Mouse (Mus musculus) hindbrain, embryonic 11.5 days (tissue): Measurements from ENCODE around the gene Gpr107. TPM values are rescaled to one million over a fixed set of nuclear protein-coding genes. Genes with fewer than 3 reads are reported as not detected.

Source experiments
- ATAC-seq: fragments of 200-750 bp; cut with Nextera tagmentation; 2 replicates; pipeline ENCODE4 v1.8.0; 2017; ENCODE audit warnings: mild to moderate bottlenecking, moderate TSS enrichment, moderate library complexity; ENCODE audit not compliant: low FRiP score
- DNase-seq: peaks from one replicate; pipeline ENCODE4 v3.0.0-alpha.2; 2015; ENCODE audit warnings: low spot score
- H3K27ac ChIP-seq: fragments of 300-500 bp; sonication (generic); 2 replicates; pipeline ENCODE4 v1.5.1; 2014; ENCODE audit warnings: mild to moderate bottlenecking, low read depth, low read length
- H3K27me3 ChIP-seq: fragments of 300-500 bp; sonication (generic); 2 replicates; pipeline ENCODE4 v1.6.1; 2014; ENCODE audit warnings: mild to moderate bottlenecking, low read length, moderate library complexity, mixed read lengths; ENCODE audit not compliant: control insufficient read depth, insufficient read depth
- H3K36me3 ChIP-seq: fragments of 300-500 bp; sonication (generic); 2 replicates; pipeline ENCODE4 v1.6.1; 2014; ENCODE audit warnings: mild to moderate bottlenecking, low read length, moderate library complexity, mixed read lengths; ENCODE audit not compliant: control insufficient read depth, insufficient read depth
- H3K4me1 ChIP-seq: fragments of 300-500 bp; sonication (generic); replicated peaks from 2 replicates; pipeline ENCODE4 v1.6.1; 2014; ENCODE audit warnings: low read length, mixed read lengths; ENCODE audit not compliant: control insufficient read depth, insufficient read depth
- H3K4me2 ChIP-seq: fragments of 300-500 bp; sonication (generic); replicated peaks from 2 replicates; pipeline ENCODE4 v1.6.1; 2014; ENCODE audit warnings: mild to moderate bottlenecking, low read depth, low read length
- H3K4me3 ChIP-seq: fragments of 300-500 bp; sonication (generic); 2 replicates; pipeline ENCODE4 v1.5.1; 2014; ENCODE audit warnings: low read depth, low read length
- H3K9ac ChIP-seq: fragments of 300-500 bp; sonication (generic); 2 replicates; pipeline ENCODE4 v1.6.1; 2014; ENCODE audit warnings: low read depth, low read length
- H3K9me3 ChIP-seq: fragments of 300-500 bp; sonication (generic); 2 replicates; pipeline ENCODE4 v1.6.1; 2016; ENCODE audit warnings: low read length; ENCODE audit not compliant: control insufficient read depth
- WGBS: fragments of 180-500 bp; shearing (Covaris S2); extraction: QIAGEN DNeasy Blood & Tissue Kit; methylation state at CpG from one replicate; pipeline ENCODE4 v1.1.7; 2014; 5-methylcytosine and 5-hydroxymethylcytosine counted together
- polyA plus RNA-seq: library from polyadenylated mRNA; unstranded; fragments of >200 nt; fragmentation: Nextera tagmentation; extraction: Ambion mirVana; gene quantifications from 2 replicates; pipeline ENCODE4 v1.2.1, GENCODE M21; 2014

Gene Gpr107
- polyA plus RNA-seq, 1 experiment from 2014 or later: 35.8 TPM

DNA sequence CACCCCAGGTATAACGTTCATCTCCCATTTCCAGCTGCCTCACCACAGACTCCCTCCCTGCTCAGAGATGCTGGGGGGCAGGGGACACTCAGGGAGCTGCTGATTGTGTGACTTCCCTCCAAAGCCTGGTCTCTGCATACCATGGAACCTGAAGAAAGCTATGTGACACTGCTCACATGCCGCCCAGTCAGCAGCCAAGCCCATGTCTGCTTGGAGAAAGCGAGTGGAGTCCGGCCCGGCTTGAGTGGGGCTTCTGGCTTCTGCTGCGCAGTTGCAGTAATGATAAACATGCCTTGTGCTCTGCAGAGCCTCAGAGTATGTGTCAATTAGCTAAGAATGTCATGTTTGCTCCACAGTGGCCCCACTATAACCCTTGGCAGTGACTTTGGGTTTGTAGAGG lies 67.4 kb downstream of the Gpr107 start:
- 83% methylated on average over 6 of the region's 6 CpGs for WGBS
- Histone ChIP-seq H3K36me3 (no peaks in the 10 kb centered on the region; the same call in 1 of the 2 replicates), H3K9ac (no peak overlapping the region), H3K27me3 (no peaks in the 10 kb centered on the region), H3K4me3 (no peak overlapping the region), H3K4me1 (no peaks in the 10 kb centered on the region), H3K9me3 (no peaks in the 10 kb centered on the region), H3K4me2 (no peak overlapping the region), H3K27ac (no peak overlapping the region)
- ATAC-seq (no peak), DNase-seq (no peak)

DNA sequence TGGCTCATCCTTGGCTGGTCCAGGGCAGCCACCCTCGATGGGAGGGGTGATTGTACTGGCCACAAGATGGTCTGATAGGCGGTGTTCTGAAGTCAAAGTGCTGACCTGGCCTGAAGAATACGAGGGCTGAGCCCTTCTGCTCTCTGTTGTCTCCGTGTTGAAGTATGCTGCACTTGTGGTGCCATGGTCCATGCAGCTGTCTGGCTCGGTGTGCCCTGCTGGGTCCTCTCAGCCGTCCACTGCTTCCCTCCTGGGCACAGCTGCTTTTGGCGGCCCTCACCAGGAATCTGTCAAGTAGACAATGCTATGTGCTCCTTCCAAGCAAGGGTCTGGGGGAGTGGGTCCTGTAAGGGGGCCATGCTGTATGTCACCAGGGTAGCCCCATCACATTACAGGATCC lies 68.7 kb downstream of the Gpr107 start:
- no peak overlapping the region for H3K27ac ChIP-seq
- no peaks in the 10 kb centered on the region; the same call in 1 of the 2 replicates for H3K36me3 ChIP-seq
- H3K27me3 ChIP-seq: no peaks in the 10 kb centered on the region
- WGBS: 71% methylated on average over 7 of the region's 7 CpGs
- H3K9me3 ChIP-seq: no peaks in the 10 kb centered on the region
- no peak for DNase-seq
- no peak overlapping the region for H3K4me3 ChIP-seq
- H3K4me2 ChIP-seq: no peak overlapping the region
- H3K4me1 ChIP-seq: no peaks in the 10 kb centered on the region
- no peak for ATAC-seq
- H3K9ac ChIP-seq: no peak overlapping the region

DNA sequence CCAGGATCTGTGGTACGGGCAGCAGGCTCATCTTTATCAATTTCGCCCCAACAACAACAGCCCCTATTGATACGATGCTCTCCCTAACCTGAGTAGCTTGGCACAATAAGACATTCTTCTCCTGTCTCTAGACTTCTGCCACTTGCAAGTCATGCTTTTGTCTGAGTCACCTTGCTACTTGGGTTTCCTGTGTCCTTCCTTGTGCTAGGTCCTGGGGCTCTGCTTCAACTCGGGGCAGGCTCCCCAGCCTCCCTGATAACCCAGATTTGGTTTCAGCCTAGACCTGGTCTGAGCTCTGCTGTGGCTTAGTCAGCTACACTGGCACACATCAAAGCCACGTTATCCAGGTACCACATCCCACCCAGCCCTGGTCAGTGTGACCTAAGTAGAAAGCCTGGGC lies 69.5 kb downstream of the Gpr107 start:
- WGBS: 80% methylated on average over 5 of the region's 5 CpGs
- ATAC-seq: no peak
- H3K4me1 ChIP-seq: no peaks in the 10 kb centered on the region
- no peaks in the 10 kb centered on the region for H3K9me3 ChIP-seq
- no peak overlapping the region for H3K4me2 ChIP-seq
- H3K9ac ChIP-seq: no peak overlapping the region
- no peak overlapping the region for H3K27ac ChIP-seq
- H3K27me3 ChIP-seq: no peaks in the 10 kb centered on the region
- H3K4me3 ChIP-seq: no peak overlapping the region
- H3K36me3 ChIP-seq: no peaks in the 10 kb centered on the region; the same call in 1 of the 2 replicates
- no peak for DNase-seq

DNA sequence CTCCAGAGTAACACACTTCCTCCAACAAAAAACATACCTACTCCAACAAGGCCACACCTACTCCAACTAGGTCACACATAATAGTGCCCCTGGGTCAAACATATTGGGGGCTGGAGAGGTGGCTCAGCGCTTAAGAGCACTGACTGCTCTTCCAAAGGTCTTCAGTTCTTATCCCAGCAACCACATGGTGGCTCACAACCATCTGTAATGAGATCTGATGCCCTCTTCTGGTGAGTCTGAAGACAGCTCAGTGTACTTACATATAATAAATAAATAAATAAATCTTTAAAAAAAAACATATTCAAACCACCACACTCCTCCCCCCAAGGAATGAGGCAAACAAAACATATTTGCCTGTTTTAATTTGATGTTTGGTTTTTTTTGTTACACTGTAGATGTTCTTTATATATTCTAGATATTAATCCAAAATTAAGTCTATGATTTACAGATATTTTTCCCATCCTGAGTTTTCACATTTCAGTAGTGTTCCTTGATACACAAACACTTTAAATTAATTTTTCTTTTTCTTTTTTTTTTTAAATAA lies 76.7 kb downstream of the Gpr107 start:
- Histone ChIP-seq H3K27me3 (no peaks in the 10 kb centered on the region), H3K4me1 (no peaks in the 10 kb centered on the region), H3K9me3 (no peaks in the 10 kb centered on the region), H3K36me3 (no peaks in the 10 kb centered on the region), H3K9ac (no peak overlapping the region), H3K4me2 (no peak overlapping the region), H3K27ac (no peak overlapping the region), H3K4me3 (no peak overlapping the region)
- ATAC-seq (no peak), DNase-seq (no peak)
- 35% methylated on average over 1 of the region's 1 CpGs for WGBS

DNA sequence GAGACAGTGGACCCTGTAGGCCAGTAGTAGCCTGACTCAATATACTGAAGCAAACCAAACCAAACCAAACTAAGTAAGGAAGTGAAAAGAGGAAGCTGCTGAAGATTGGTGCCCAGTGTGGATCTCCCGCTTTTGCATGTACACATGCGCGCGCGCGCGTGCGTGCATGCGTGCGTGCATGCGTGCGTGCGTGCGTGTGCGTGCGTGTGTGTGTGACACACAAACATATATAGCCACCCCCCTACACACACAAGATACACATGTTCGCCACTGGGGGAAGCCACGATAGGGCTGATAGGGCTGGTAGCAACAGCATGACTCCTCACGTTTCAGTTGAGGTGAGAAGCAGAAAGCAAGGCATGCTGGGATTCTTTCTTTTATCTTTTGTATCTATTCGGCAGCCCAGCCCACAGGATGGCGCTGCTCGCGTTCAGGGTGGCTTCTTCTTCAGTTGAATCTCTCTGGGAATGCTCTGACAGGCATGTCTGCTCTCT lies 87.1 kb downstream of the Gpr107 start:
- WGBS: 40% methylated on average over 23 of the region's 23 CpGs
- Histone ChIP-seq H3K9ac (no peak overlapping the region), H3K4me2 (peak overlapping the region; percentile 18), H3K27me3 (no peaks in the 10 kb centered on the region; the same call in 1 of the 2 replicates), H3K4me3 (peak overlapping the region; percentile 16), H3K9me3 (no peaks in the 10 kb centered on the region), H3K36me3 (no peaks in the 10 kb centered on the region), H3K4me1 (no peaks in the 10 kb centered on the region; the same call in 1 of the 2 replicates), H3K27ac (no peak overlapping the region)
- ATAC-seq (no peak), DNase-seq (peak; percentile 70)

DNA sequence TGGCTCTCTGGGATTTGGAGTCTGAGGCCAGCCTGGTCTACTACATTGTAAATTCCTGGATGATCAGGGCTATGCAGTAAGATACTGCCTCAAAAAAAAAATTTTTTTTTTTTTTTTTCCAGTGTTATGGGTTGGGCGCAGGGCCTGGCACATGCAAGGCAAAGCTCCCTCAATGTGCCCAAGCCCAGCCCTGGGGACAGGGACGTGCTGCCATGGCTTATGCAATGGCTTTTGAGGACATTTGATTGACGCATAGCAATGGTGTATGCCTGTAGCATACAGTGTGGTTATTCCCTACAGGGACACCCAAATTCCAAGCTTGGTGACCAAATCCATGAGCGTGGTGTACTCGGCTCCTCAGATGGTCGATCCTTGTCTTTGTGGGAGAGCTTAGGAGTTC lies 87.7 kb downstream of the Gpr107 start:
- ATAC-seq: no peak
- H3K27me3 ChIP-seq: no peaks in the 10 kb centered on the region; the same call in 1 of the 2 replicates
- H3K4me2 ChIP-seq: no peak overlapping the region
- no peak for DNase-seq
- no peak overlapping the region for H3K4me3 ChIP-seq
- no peaks in the 10 kb centered on the region; the same call in 1 of the 2 replicates for H3K4me1 ChIP-seq
- no peak overlapping the region for H3K27ac ChIP-seq
- no peak overlapping the region for H3K9ac ChIP-seq
- 83% methylated on average over 6 of the region's 6 CpGs for WGBS
- H3K9me3 ChIP-seq: no peaks in the 10 kb centered on the region
- H3K36me3 ChIP-seq: no peaks in the 10 kb centered on the region

DNA sequence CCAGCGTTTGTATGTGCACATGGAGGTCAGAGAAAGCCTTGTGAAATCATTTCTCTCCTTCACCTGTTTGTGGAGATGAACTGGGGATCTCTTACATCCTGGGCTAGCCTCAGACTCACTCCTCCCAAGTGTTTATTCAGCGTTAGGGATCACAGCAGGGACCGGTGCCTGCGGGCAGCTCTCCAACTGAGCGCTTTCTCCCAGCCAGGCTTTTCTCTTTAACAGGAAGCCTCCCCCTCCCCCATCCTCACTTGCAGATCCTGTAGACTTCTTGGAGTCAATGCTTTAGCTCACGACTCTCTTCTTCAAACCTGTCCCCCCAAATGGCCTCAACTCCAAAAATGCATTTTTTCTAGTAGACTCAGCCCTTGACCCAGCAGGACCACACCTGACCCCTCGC lies 89.5 kb downstream of the Gpr107 start:
- Histone ChIP-seq H3K27me3 (no peaks in the 10 kb centered on the region; the same call in 1 of the 2 replicates), H3K4me3 (no peak overlapping the region), H3K9me3 (no peaks in the 10 kb centered on the region), H3K9ac (no peak overlapping the region), H3K27ac (no peak overlapping the region), H3K36me3 (no peaks in the 10 kb centered on the region), H3K4me1 (peaks cover 2% of the 10 kb centered on the region; the same call in 1 of the 2 replicates), H3K4me2 (no peak overlapping the region)
- ATAC-seq (no peak), DNase-seq (no peak)
- WGBS: 20% methylated on average over 7 of the region's 7 CpGs

DNA sequence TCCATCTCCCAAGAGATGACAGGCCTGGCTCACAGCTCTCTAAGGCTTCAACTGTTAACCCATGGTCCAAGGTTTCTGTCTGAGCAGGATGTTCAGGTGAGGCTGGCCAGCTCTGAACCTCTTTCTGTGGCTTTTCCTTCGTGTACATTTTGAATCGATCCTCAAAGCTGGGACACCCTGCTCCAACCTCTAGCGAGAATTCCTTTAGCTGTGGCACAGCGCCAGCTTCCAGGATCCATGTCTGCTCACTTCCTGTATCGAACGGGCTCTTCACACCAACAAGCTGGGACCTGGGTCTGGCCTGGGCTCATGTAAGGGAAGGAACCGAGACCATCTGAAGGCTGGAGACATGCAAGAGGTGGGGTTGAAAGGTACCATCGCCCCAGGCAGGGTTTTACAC lies 92.1 kb downstream of the Gpr107 start:
- DNase-seq (no peak), ATAC-seq (no peak)
- no peaks in the 10 kb centered on the region for H3K9me3 ChIP-seq
- H3K36me3 ChIP-seq: no peaks in the 10 kb centered on the region
- H3K4me1 ChIP-seq: peaks cover 6% of the 10 kb centered on the region
- H3K9ac ChIP-seq: no peak overlapping the region
- no peak overlapping the region for H3K4me2 ChIP-seq
- H3K27me3 ChIP-seq: no peaks in the 10 kb centered on the region; the same call in 1 of the 2 replicates
- no peak overlapping the region for H3K4me3 ChIP-seq
- no peak overlapping the region for H3K27ac ChIP-seq
- 83% methylated on average over 8 of the region's 8 CpGs for WGBS

DNA sequence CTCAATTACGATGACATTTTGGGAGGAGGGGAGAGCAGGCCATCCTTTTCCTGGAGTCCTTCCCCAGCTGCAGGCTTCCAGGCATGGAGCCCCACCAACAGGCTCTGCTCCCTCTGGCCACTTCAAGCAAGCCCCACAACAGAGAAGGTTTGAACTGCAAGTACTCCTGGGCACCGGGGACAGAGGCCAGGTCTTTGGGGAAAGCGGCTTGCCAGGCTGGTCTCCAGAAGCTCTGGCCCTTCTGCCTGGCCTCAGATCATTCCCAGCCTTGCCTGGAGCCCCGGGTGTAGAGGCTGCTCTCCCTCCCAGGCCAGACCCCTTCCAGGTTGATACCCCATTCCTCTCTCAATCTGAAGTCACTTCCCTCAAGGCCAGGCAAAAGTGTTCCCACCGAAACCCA lies 92.9 kb downstream of the Gpr107 start:
- WGBS: 14% methylated on average over 5 of the region's 5 CpGs
- Histone ChIP-seq H3K4me2 (peak overlapping the region; percentile 82), H3K9ac (peak overlapping the region; percentile 95), H3K27me3 (no peaks in the 10 kb centered on the region; the same call in 1 of the 2 replicates), H3K36me3 (no peaks in the 10 kb centered on the region), H3K4me1 (peaks cover 6% of the 10 kb centered on the region), H3K4me3 (peak overlapping the region; percentile 88), H3K27ac (peak overlapping the region; percentile 86), H3K9me3 (no peaks in the 10 kb centered on the region)
- no peak for DNase-seq
- ATAC-seq: no peak
